Mouse (Mus musculus) midbrain, embryonic 13.5 days (tissue): ENCODE results near the gene Eif4g3. TPM values are rescaled to one million over a fixed set of nuclear protein-coding genes. Genes with fewer than 3 reads are reported as not detected.

Experiments
- ATAC-seq: fragments of 200-750 bp; cut with Nextera tagmentation; 2 replicates; pipeline ENCODE4 v1.8.0; 2017; ENCODE audit warnings: mild to moderate bottlenecking, moderate TSS enrichment, moderate library complexity
- H3K27ac ChIP-seq: fragments of 300-500 bp; sonication (generic); 2 replicates; pipeline ENCODE4 v1.5.1; 2015; ENCODE audit warnings: inconsistent platforms, mild to moderate bottlenecking, moderate library complexity
- H3K27me3 ChIP-seq: fragments of 300-500 bp; sonication (generic); 2 replicates; pipeline ENCODE4 v1.6.1; 2015; ENCODE audit warnings: mild to moderate bottlenecking, inconsistent platforms
- H3K36me3 ChIP-seq: fragments of 300-500 bp; sonication (generic); 2 replicates; pipeline ENCODE4 v1.6.1; 2015; ENCODE audit warnings: mild to moderate bottlenecking, inconsistent platforms
- H3K4me1 ChIP-seq: fragments of 300-500 bp; sonication (generic); replicated peaks from 2 replicates; pipeline ENCODE4 v1.6.1; 2015; ENCODE audit warnings: inconsistent platforms
- H3K4me2 ChIP-seq: fragments of 300-500 bp; sonication (generic); replicated peaks from 2 replicates; pipeline ENCODE4 v1.6.1; 2015; ENCODE audit warnings: moderate library complexity, mild to moderate bottlenecking, inconsistent platforms
- H3K4me3 ChIP-seq: fragments of 300-500 bp; sonication (generic); replicated peaks from 2 replicates; pipeline ENCODE4 v1.5.1; 2015; ENCODE audit warnings: mild to moderate bottlenecking, inconsistent platforms
- H3K9ac ChIP-seq: fragments of 300-500 bp; sonication (generic); replicated peaks from 2 replicates; pipeline ENCODE4 v1.6.1; 2015; ENCODE audit warnings: mild to moderate bottlenecking, inconsistent platforms
- H3K9me3 ChIP-seq: fragments of 300-500 bp; sonication (generic); 2 replicates; pipeline ENCODE4 v1.6.1; 2016; ENCODE audit warnings: mild to moderate bottlenecking, inconsistent platforms
- WGBS: fragments of 180-500 bp; shearing (Covaris S2); methylation state at CpG from one replicate; pipeline ENCODE4 v1.1.7; 2015; 5-methylcytosine and 5-hydroxymethylcytosine counted together
- polyA plus RNA-seq: library from polyadenylated mRNA; unstranded; fragments of >200 nt; fragmentation: Nextera tagmentation; extraction: Ambion mirVana; gene quantifications from 2 replicates; pipeline ENCODE4 v1.2.1, GENCODE M21; 2015

Eif4g3 gene
- polyA plus RNA-seq, 1 experiment from 2014 or later: 55.5 TPM

DNA sequence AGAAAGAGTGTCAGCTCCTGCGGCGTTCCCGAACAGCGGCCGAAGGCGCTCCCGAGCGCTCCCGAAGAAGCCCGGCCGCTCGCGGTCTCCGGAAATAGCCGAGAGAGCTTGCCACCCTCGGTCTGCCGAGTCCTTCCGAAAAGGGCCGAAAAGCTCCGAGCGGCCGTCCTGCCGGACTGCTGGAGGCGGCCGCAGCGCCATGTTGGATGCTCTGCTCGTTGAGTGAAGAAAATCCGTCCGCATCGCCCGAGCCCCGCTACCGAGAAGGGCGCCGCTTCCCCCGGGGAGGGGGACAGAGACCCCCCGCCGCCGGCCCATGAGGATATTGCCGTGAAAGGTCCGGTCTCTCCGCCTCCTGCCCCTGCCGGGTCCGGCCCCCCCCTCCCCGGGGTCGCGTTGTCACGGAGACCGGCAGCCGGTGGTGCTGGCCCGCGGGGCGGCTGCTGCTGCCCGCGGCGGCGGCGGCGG lies 503 bp downstream of the Eif4g3 start:
- WGBS: under 1% methylated on average over 41 of the region's 59 CpGs
- no peaks in the 10 kb centered on the region for H3K9me3 ChIP-seq
- peaks cover 41% of the 10 kb centered on the region for H3K4me1 ChIP-seq
- peak overlapping the region; percentile 100 for H3K9ac ChIP-seq
- H3K4me3 ChIP-seq: peak overlapping the region; percentile 97
- peak overlapping the region; percentile 90 for H3K4me2 ChIP-seq
- peaks cover 16% of the 10 kb centered on the region for H3K36me3 ChIP-seq
- peak overlapping the region; percentile 96 for H3K27ac ChIP-seq
- no peaks in the 10 kb centered on the region for H3K27me3 ChIP-seq
- peak; percentile 95 for ATAC-seq

DNA sequence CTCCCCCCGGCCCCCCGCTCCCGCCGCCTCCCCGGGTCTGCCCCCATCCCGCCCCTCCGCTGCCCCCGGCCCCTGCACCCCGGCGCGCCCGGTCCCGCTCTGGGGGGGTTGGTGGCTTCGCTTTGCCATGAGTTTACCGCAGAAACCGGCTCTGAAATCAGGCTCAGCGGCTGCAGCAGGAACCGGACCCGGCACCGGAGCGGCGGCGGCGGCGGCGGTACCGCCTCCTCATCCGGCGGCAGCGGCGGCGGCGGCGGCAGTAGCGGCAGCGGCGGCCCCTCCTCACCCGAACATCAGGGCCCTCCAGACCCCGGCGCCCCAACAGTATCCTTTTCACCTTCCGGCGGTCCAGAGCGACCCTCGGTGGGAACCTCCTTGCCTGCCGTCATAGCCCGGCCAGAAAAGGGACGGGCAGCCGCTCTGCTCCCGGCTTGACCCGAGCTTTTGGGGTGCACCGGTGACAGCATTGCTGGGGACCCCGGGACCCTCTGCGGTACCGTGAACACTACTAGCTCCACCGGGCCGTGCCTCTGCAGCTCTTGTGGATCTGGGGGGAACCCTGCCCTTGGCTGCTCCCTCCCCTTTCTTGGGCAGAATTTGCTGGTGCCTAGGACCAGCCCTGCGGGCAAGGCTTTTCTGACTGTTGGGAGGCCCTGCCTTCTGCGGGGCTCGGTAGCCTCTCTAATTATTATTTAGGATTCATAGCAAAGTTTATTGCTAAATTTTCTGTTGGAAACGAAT lies 1.2 kb downstream of the Eif4g3 start:
- H3K4me2 ChIP-seq: peak overlapping the region; percentile 90
- H3K36me3 ChIP-seq: peaks cover 23% of the 10 kb centered on the region
- peak overlapping the region; percentile 97 for H3K4me3 ChIP-seq
- peak overlapping the region; percentile 96 for H3K27ac ChIP-seq
- ATAC-seq: peak; percentile 31
- no peaks in the 10 kb centered on the region for H3K27me3 ChIP-seq
- under 1% methylated on average over 24 of the region's 60 CpGs for WGBS
- no peaks in the 10 kb centered on the region for H3K9me3 ChIP-seq
- peaks cover 46% of the 10 kb centered on the region for H3K4me1 ChIP-seq
- peak overlapping the region; percentile 100 for H3K9ac ChIP-seq

DNA sequence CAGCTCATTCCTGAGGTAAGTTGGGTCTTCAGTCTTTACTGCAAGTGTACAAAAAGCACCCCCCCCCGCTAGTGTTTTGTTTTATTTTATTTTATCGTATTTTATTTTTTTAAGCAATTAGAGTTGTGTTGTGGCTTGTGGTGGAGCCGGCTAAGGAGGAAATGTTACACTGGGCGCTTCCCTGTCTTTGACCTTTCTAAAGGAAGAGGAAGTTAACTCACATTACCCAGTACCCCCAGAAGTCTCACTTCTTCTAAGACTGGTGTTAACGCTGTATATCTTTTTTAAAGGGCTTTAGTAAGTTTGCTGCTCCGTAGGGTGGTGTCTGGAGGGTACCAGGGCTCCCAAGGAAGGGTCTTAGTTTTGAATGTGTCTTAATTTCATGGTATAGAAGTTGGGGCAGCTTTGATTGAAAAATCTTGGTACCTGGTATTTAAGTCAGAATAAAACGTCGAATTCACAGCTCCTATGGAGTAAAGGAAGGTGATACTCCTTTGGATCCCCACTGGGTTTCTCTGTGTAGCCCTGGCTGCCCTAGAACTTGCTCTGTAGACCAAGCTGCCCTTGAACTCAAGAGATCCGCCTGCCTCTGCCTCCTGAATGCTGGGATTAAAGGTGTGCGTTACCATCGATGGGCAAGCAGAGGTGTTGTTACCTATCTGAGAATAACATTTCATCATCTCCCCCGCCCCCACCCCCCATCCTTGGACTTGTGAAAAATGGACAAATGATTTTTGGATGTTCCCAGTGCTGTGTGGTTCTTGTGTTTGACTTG lies 1.9 kb downstream of the Eif4g3 start:
- Histone ChIP-seq H3K4me1 (peaks cover 53% of the 10 kb centered on the region), H3K9me3 (no peaks in the 10 kb centered on the region), H3K9ac (peak overlapping the region; percentile 100), H3K4me2 (peak overlapping the region; percentile 90), H3K27me3 (no peaks in the 10 kb centered on the region), H3K27ac (peak overlapping the region; percentile 96; the same call in 1 of the 2 replicates), H3K36me3 (peaks cover 30% of the 10 kb centered on the region), H3K4me3 (peak overlapping the region; percentile 97)
- 45% methylated on average over 12 of the region's 12 CpGs for WGBS
- no peak for ATAC-seq

- Histone ChIP-seq H3K27me3 (no peaks in the 10 kb centered on the region), H3K9me3 (no peaks in the 10 kb centered on the region), H3K4me3 (peak overlapping the region; percentile 97), H3K27ac (no peak overlapping the region), H3K9ac (peak overlapping the region; percentile 100; the same call in 1 of the 2 replicates), H3K4me1 (peaks cover 57% of the 10 kb centered on the region), H3K36me3 (peaks cover 30% of the 10 kb centered on the region), H3K4me2 (peak overlapping the region; percentile 90)
- 78% methylated on average over 12 of the region's 12 CpGs for WGBS
- no peak for ATAC-seq
Observed at GRCm38 (mm10) chr4:137995399-137995798, 2.6 kb downstream of the Eif4g3 start.

DNA sequence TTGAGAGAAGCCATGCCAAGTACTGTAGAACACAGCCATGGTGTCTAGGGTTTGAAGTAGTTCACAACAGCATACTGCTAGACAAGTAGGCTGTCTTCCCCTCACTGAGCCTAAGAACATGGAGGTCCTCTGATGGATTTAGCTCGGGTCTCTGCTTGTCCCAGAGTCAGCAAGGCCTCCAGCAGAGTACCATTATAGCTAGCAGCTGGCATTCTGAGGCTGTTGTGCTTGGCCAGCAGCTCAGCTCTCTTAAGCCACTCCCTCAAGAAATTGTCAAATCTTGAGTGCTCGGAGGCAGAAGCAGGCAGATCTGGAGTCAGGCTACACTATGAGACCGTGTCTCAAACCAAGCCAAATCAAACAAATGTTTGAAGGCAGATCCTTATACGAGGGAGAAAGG lies 5.4 kb downstream of the Eif4g3 start:
- no peaks in the 10 kb centered on the region for H3K27me3 ChIP-seq
- peaks cover 61% of the 10 kb centered on the region for H3K4me1 ChIP-seq
- H3K4me2 ChIP-seq: no peak overlapping the region
- H3K36me3 ChIP-seq: peaks cover 51% of the 10 kb centered on the region
- no peaks in the 10 kb centered on the region for H3K9me3 ChIP-seq
- H3K4me3 ChIP-seq: no peak overlapping the region
- 69% methylated on average over 4 of the region's 4 CpGs for WGBS
- H3K27ac ChIP-seq: no peak overlapping the region
- H3K9ac ChIP-seq: no peak overlapping the region
- no peak for ATAC-seq

DNA sequence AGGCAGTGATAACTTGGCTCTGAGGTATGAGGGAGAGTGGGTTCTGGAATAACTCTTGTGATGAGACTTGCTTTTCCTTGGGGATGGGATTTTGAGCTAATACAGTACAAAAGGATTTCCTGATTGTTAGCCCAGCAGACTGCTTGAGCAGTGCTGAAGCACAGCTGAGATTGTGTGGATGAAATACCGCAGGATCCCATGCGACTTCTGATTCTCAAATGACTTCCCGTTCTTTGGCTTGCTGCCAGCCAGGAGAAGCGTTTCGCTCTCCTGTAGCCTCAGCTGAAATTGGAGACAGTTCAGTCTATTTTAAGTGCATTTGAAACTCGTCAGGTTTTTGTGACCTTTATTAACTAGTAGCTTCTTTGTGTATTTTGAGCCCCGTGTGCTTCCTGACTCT lies 7.9 kb downstream of the Eif4g3 start:
- no peak for ATAC-seq
- Histone ChIP-seq H3K9me3 (no peaks in the 10 kb centered on the region), H3K27me3 (no peaks in the 10 kb centered on the region), H3K9ac (no peak overlapping the region), H3K4me1 (peaks cover 48% of the 10 kb centered on the region), H3K36me3 (peaks cover 66% of the 10 kb centered on the region), H3K4me2 (no peak overlapping the region), H3K4me3 (no peak overlapping the region), H3K27ac (no peak overlapping the region)
- 55% methylated on average over 7 of the region's 7 CpGs for WGBS

DNA sequence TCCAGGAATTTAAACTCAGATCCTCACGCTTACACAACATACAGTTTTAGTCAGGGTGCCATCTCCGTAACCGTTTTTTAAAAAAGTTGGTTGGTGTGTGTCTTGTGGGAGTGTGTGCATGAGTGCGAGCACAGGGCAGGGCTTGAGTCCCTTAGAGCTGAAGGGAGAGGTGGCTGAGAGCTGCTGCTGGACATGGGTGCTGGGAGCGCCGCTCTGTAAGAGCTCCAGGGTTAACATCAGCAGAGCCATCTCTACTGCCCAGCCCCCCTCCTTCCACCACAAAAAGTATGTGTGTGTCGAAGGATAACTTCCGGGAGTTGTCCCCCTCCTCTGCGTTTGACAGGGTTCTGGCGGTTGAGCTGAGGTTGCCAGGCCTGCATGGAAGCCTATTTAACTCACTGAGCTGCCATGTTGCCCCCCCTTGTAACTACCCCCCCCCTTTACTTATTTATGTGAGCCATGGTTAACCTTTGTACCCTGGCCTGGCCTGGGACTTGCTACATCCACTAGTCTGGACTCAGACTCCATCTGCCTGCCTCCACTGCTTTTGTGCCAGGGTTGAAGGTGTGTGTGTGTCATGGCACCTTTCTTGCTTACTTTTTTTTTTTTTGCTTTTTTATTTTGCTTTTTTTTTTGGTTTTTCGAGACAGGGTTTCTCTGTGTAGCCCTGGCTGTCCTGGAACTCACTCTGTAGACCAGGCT lies 11.2 kb downstream of the Eif4g3 start:
- peaks cover 54% of the 10 kb centered on the region for H3K36me3 ChIP-seq
- ATAC-seq: no peak
- WGBS: 95% methylated on average over 11 of the region's 11 CpGs

DNA sequence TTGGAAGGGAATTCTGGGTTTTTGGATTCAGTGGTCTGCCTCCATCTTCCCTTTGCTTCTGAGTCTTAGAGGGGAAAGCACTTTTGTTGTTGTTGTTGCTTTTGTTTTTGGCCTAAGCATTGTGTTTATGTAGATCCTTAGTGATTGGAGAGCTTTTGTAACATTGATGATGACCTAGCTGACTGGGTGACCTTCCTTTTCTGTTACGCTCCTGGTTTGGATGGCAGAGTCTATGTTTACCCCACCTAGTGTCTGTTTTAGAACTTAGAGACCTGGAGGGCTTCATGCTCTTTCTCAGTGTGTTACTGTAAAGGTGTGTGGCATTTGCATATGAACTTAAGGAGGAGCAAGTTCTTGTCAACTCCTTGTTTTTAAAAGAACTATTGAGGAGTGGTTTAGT lies 13.0 kb downstream of the Eif4g3 start:
- Histone ChIP-seq H3K4me1 (peaks cover 7% of the 10 kb centered on the region), H3K27me3 (no peaks in the 10 kb centered on the region), H3K9ac (no peak overlapping the region), H3K4me2 (no peak overlapping the region), H3K36me3 (peaks cover 54% of the 10 kb centered on the region), H3K27ac (no peak overlapping the region), H3K4me3 (no peak overlapping the region), H3K9me3 (no peaks in the 10 kb centered on the region)
- 100% methylated on average over 1 of the region's 1 CpGs for WGBS
- no peak for ATAC-seq

More for the DNA sequence above, 11.2 kb downstream of the Eif4g3 start:
- H3K9ac ChIP-seq: no peak overlapping the region
- H3K27ac ChIP-seq: no peak overlapping the region
- H3K27me3 ChIP-seq: no peaks in the 10 kb centered on the region
- H3K4me1 ChIP-seq: peaks cover 22% of the 10 kb centered on the region
- H3K4me3 ChIP-seq: no peak overlapping the region
- no peaks in the 10 kb centered on the region for H3K9me3 ChIP-seq
- H3K4me2 ChIP-seq: no peak overlapping the region

DNA sequence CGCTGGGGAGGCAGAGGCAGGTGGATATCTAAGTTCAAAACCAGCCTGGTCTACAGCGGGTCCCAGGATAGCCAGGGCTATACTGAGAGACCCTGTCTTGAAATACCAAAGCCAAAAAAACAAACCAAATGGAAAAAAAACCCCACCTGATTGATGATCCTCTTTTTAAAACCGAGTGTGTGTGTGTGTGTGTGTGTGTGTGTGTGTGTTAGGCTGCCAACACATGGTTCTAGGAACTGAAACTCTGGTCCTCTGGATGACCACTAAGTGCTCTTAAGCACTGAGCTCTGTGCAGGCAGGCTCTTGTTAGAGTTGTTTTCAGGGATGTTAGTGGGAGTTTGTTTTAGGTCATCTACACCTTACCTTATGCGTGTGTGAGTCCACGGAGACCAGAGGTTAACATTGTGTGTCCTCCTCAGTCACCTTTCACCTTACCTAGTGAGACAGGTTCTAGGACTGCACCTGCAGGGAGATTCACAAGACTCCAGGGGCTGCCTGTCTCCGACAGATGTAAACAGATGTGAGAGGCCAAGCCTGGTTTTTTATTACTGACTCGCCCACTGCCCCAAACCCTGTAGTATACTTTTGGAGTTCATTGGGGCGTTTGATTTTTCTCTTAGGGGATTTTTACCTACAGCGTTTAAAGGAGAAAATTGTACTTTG lies 14.3 kb downstream of the Eif4g3 start:
- H3K4me2 ChIP-seq: no peak overlapping the region
- H3K9me3 ChIP-seq: no peaks in the 10 kb centered on the region
- H3K27me3 ChIP-seq: no peaks in the 10 kb centered on the region
- H3K27ac ChIP-seq: no peak overlapping the region
- H3K9ac ChIP-seq: no peak overlapping the region
- WGBS: 93% methylated on average over 9 of the region's 9 CpGs
- peaks cover 5% of the 10 kb centered on the region for H3K4me1 ChIP-seq
- no peak for ATAC-seq
- H3K4me3 ChIP-seq: no peak overlapping the region
- peaks cover 55% of the 10 kb centered on the region for H3K36me3 ChIP-seq

DNA sequence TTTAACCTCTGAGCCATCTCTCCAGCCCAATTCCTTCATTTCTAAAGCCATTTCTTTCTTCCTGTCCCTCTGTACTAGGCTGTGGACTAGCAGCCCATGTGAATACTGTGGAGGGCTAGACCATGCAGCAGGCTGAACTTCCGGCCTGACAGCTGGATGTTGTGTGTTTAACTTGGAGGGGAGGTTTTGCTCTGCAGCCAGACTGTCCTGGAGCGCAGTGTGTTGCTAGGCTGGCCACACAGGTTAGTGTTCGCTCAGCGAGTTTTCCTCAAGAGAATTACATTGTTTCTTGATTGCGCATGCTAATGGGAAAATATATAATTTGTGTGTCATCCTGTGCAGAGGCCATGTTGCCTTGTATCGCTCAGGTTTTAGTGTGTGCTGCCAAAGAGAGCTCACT lies 15.8 kb downstream of the Eif4g3 start:
- no peak for ATAC-seq
- no peak overlapping the region for H3K27ac ChIP-seq
- H3K9me3 ChIP-seq: no peaks in the 10 kb centered on the region
- H3K36me3 ChIP-seq: peaks cover 56% of the 10 kb centered on the region
- H3K9ac ChIP-seq: no peak overlapping the region
- H3K4me1 ChIP-seq: no peaks in the 10 kb centered on the region
- no peaks in the 10 kb centered on the region for H3K27me3 ChIP-seq
- no peak overlapping the region for H3K4me2 ChIP-seq
- 92% methylated on average over 6 of the region's 6 CpGs for WGBS
- no peak overlapping the region for H3K4me3 ChIP-seq

GRCm38 (mm10) chr4:138009786-138010502 lies 17.1 kb downstream of the Eif4g3 start:
- Histone ChIP-seq H3K36me3 (peaks cover 58% of the 10 kb centered on the region), H3K9ac (no peak overlapping the region), H3K27me3 (no peaks in the 10 kb centered on the region), H3K4me1 (no peaks in the 10 kb centered on the region), H3K4me3 (no peak overlapping the region), H3K4me2 (no peak overlapping the region), H3K9me3 (no peaks in the 10 kb centered on the region), H3K27ac (no peak overlapping the region)
- 92% methylated on average over 4 of the region's 4 CpGs for WGBS
- no peak for ATAC-seq
